In genomic region chr6:38531211-38531820, GRCm38 (mm10) we compare ENCODE assay signal across 8 mouse cellular contexts. TPM values are rescaled to one million over a fixed set of nuclear protein-coding genes. Genes with fewer than 3 reads are reported as not detected.
A peak's percentile ranks its signal among the peaks of the same experiment; 100 is the strongest.
DNase-seq lines count a peak whose midpoint lies in the region; ATAC-seq and TF ChIP-seq lines count a peak whose summit lies in the region.
"Had no signal": no experiment of that assay in that cellular context is flagged by ENCODE, and none has a peak within 500 bp of the region (broad histone marks: within the 10 kb centered on the region; RNA-seq: fewer than 3 reads in every experiment).

No protein-coding gene starts in this region.

- peaks cover 9% of the 10 kb centered on the region; the same call in 1 of the 2 replicates for H3K79me2 ChIP-seq in MEL (ENCODE audit: control insufficient read depth, insufficient read depth, low read length, poor library complexity)

- peak; percentile 95 for TF ChIP-seq RAD21 in MEL (IDR thresholded peaks at IDR 0.05; ENCODE audit: low read depth, low read length)

- no peaks in the 10 kb centered on the region for H3K36me3 ChIP-seq in kidney, embryonic 16.5 days (ENCODE audit: insufficient read depth, low read length)
- peaks cover 0 to 12% of the 10 kb centered on the region in 2 experiments; a peak in 2 of 4 replicates for H3K36me3 ChIP-seq in MEL (ENCODE audit: control insufficient read depth in 1 of 2, insufficient read depth in 2 of 2, low read length in 2 of 2)
- no peaks in the 10 kb centered on the region for H3K36me3 ChIP-seq in limb, embryonic 14.5 days (ENCODE audit: control insufficient read depth, insufficient read depth, low read length)
- H3K36me3 ChIP-seq in forebrain, embryonic 15.5 days, result no peaks in the 10 kb centered on the region
- H3K36me3 ChIP-seq: lung, embryonic 15.5 days had no signal

- H3K4me1 ChIP-seq in kidney, embryonic 16.5 days (ENCODE audit: insufficient read depth, low read length), result peaks cover 11% of the 10 kb centered on the region
- H3K4me1 ChIP-seq in MEL (ENCODE audit: control insufficient read depth in 1 of 2, insufficient read depth in 2 of 2, low read length in 2 of 2), result peaks cover 3 to 6% of the 10 kb centered on the region in 2 experiments
- peaks cover 3% of the 10 kb centered on the region; the same call in 1 of the 2 replicates for H3K4me1 ChIP-seq in limb, embryonic 14.5 days (ENCODE audit: control insufficient read depth, insufficient read depth, low read length)
- H3K4me1 ChIP-seq in forebrain, embryonic 15.5 days, result peaks cover 19% of the 10 kb centered on the region

- no peaks in the 10 kb centered on the region for H3K27me3 ChIP-seq in kidney, embryonic 16.5 days (ENCODE audit: insufficient read depth, low read length)
- no peaks in the 10 kb centered on the region for H3K27me3 ChIP-seq in MEL (ENCODE audit: control insufficient read depth in 1 of 2, insufficient read depth in 2 of 2, low read length in 2 of 2)
- no peaks in the 10 kb centered on the region for H3K27me3 ChIP-seq in limb, embryonic 14.5 days (ENCODE audit: control insufficient read depth, insufficient read depth, low read length)
- H3K27me3 ChIP-seq in forebrain, embryonic 15.5 days, result no peaks in the 10 kb centered on the region
- H3K27me3 ChIP-seq: lung, embryonic 15.5 days had no signal

- DNase-seq in kidney, adult 8-10 months, result peak; percentile 33 to 37
- DNase-seq in MEL (ENCODE audit: low read depth, low spot score), result peak; percentile 88
- DNase-seq in c-Kit-positive CD71-positive TER-119-positive erythroid progenitor cells, embryonic 14.5 days (ENCODE audit: low spot score), result peak; percentile 47
- peak; percentile 3 for DNase-seq in limb, embryonic 14.5 days (ENCODE audit: low spot score)
- DNase-seq in thymus, postnatal 36 days, result peak; percentile 17 to 26

- no peak overlapping the region for H3K9ac ChIP-seq in kidney, embryonic 16.5 days (replicated peaks; ENCODE audit: low read length)
- peak overlapping the region; percentile 12; the same call in 1 of the 2 replicates for H3K9ac ChIP-seq in MEL (ENCODE audit: control insufficient read depth, low read depth, low read length, poor library complexity, severe bottlenecking)
- H3K9ac ChIP-seq in limb, embryonic 14.5 days (ENCODE audit: low read depth, low read length, severe bottlenecking), result no peak overlapping the region
- no peak overlapping the region for H3K9ac ChIP-seq in forebrain, embryonic 15.5 days (replicated peaks)
- H3K9ac ChIP-seq: lung, embryonic 15.5 days had no signal

- TF ChIP-seq EP300 in MEL (IDR thresholded peaks at IDR 0.05; ENCODE audit: low read depth in 1 of 2, low read length in 2 of 2), result no peak

- 46% methylated on average over 5 of the region's 5 CpGs for WGBS in kidney, embryonic 16.5 days
- 49% methylated on average over 5 of the region's 5 CpGs for WGBS in limb, embryonic 14.5 days
- 65% methylated on average over 5 of the region's 5 CpGs for WGBS in forebrain, embryonic 15.5 days

- H3K4me2 ChIP-seq in kidney, embryonic 16.5 days (replicated peaks; ENCODE audit: low read depth, low read length), result no peak overlapping the region
- H3K4me2 ChIP-seq in limb, embryonic 14.5 days (replicated peaks; ENCODE audit: low read depth, low read length, severe bottlenecking), result no peak overlapping the region
- no peak overlapping the region for H3K4me2 ChIP-seq in forebrain, embryonic 15.5 days (replicated peaks)
- H3K4me2 ChIP-seq: lung, embryonic 15.5 days had no signal

- no peak for ATAC-seq in kidney, embryonic 16.5 days (ENCODE audit: low FRiP score, low TSS enrichment)
- no peak for ATAC-seq in limb, embryonic 14.5 days (ENCODE audit: low FRiP score, low read depth)
- ATAC-seq in forebrain, embryonic 15.5 days (replicated peaks), result no peak

- no peak overlapping the region for H3K4me3 ChIP-seq in kidney, embryonic 16.5 days (ENCODE audit: low read length)
- H3K4me3 ChIP-seq in MEL (ENCODE audit: control insufficient read depth in 1 of 2, insufficient read depth in 1 of 2, low read depth in 2 of 2, low read length in 2 of 2), result no peak overlapping the region
- H3K4me3 ChIP-seq in limb, embryonic 14.5 days (replicated peaks; ENCODE audit: low read length), result no peak overlapping the region
- H3K4me3 ChIP-seq in forebrain, embryonic 15.5 days, result no peak overlapping the region
- H3K4me3 ChIP-seq: lung, embryonic 15.5 days had no signal

- TF ChIP-seq CTCF in MEL (IDR thresholded peaks at IDR 0.05 in 2 of 3, conservative IDR thresholded peaks at IDR 0.05 in 1 of 3; ENCODE audit: control insufficient read depth in 1 of 3, insufficient read depth in 1 of 3, low read depth in 2 of 3, low read length in 3 of 3, poor library complexity in 1 of 3, severe bottlenecking in 1 of 3), result peak; percentile 77 to 92 (median 80)

- no peak for TF ChIP-seq POLR2A in MEL (IDR thresholded peaks at IDR 0.05; ENCODE audit: control insufficient read depth in 1 of 2, insufficient read depth in 1 of 2, low read depth in 1 of 2, low read length in 2 of 2, poor library complexity in 1 of 2)
- TF ChIP-seq POLR2A in limb, embryonic 14.5 days (IDR thresholded peaks at IDR 0.05; ENCODE audit: borderline replicate concordance, extremely low read depth, insufficient read depth, insufficient read length), result no peak

- H3K27ac ChIP-seq in kidney, embryonic 16.5 days (ENCODE audit: low read length), result no peak overlapping the region
- H3K27ac ChIP-seq in MEL (ENCODE audit: control insufficient read depth, low read depth, low read length), result 0 out of 2 replicates have a peak overlapping the region, but pooled peaks have one; percentile 5
- H3K27ac ChIP-seq in limb, embryonic 14.5 days (replicated peaks; ENCODE audit: low read depth, low read length), result no peak overlapping the region
- H3K27ac ChIP-seq in forebrain, embryonic 15.5 days (replicated peaks), result no peak overlapping the region
- H3K27ac ChIP-seq: lung, embryonic 15.5 days had no signal

- H3K9me3 ChIP-seq in kidney, embryonic 16.5 days (ENCODE audit: low read length), result no peaks in the 10 kb centered on the region
- H3K9me3 ChIP-seq in MEL (replicated peaks; ENCODE audit: insufficient read depth, low read length), result no peaks in the 10 kb centered on the region
- H3K9me3 ChIP-seq in limb, embryonic 14.5 days (ENCODE audit: control insufficient read depth, low read length), result no peaks in the 10 kb centered on the region
- H3K9me3 ChIP-seq in forebrain, embryonic 15.5 days, result no peaks in the 10 kb centered on the region
- H3K9me3 ChIP-seq: lung, embryonic 15.5 days had no signal

TF ChIP-seq in MEL, 35 proteins besides CTCF, POLR2A, EP300 and RAD21 (continues in another document):
- TF ChIP-seq TAL1 (IDR thresholded peaks at IDR 0.05; ENCODE audit: low read length) (no peak), TCF12 (IDR thresholded peaks at IDR 0.05; ENCODE audit: low read depth, low read length) (no peak), MXI1 (IDR thresholded peaks at IDR 0.05; ENCODE audit: low read depth, low read length) (no peak), E2F4 (IDR thresholded peaks at IDR 0.05; ENCODE audit: borderline replicate concordance, low read depth, low read length) (no peak), BHLHE40 (IDR thresholded peaks at IDR 0.05; ENCODE audit: borderline replicate concordance, low read depth, low read length) (no peak), ELF1 (IDR thresholded peaks at IDR 0.05; ENCODE audit: low read depth, low read length) (0 out of 2 replicates have a peak, but pooled peaks have one; percentile 29), SMC3 (IDR thresholded peaks at IDR 0.05; ENCODE audit: low read depth, low read length) (peak; percentile 89), MEF2A (IDR thresholded peaks at IDR 0.05; ENCODE audit: extremely low read depth, insufficient replicate concordance, low read depth, low read length, poor library complexity, severe bottlenecking) (no peak), ZNF384 (IDR thresholded peaks at IDR 0.05; ENCODE audit: low read depth, low read length) (peak; percentile 40; the same call in 1 of the 2 replicates), HCFC1 (IDR thresholded peaks at IDR 0.05; ENCODE audit: low read depth, low read length) (peak; percentile 64), NRF1 (IDR thresholded peaks at IDR 0.05; ENCODE audit: insufficient read depth, low read depth, low read length, poor library complexity, severe bottlenecking) (no peak), RCOR1 (IDR thresholded peaks at IDR 0.05; ENCODE audit: low read depth, low read length) (no peak), JUND (IDR thresholded peaks at IDR 0.05; ENCODE audit: low read depth, low read length) (no peak), POLR2AphosphoS5 (IDR thresholded peaks at IDR 0.05; ENCODE audit: borderline replicate concordance, low read depth, low read length) (no peak), MAX (IDR thresholded peaks at IDR 0.05; ENCODE audit: low read length) (no peak), POLR2AphosphoS2 (IDR thresholded peaks at IDR 0.05; ENCODE audit: low read length) (no peak), MAFK (IDR thresholded peaks at IDR 0.05; ENCODE audit: borderline replicate concordance, low read depth, low read length) (no peak), MAZ (IDR thresholded peaks at IDR 0.05; ENCODE audit: low read depth, low read length) (no peak), ZMIZ1 (IDR thresholded peaks at IDR 0.05; ENCODE audit: low read depth, low read length) (no peak), UBTF (IDR thresholded peaks at IDR 0.05; ENCODE audit: borderline replicate concordance, insufficient read depth, low read depth, low read length) (no peak), CHD2 (IDR thresholded peaks at IDR 0.05; ENCODE audit: low read length) (no peak), ZKSCAN1 (IDR thresholded peaks at IDR 0.05; ENCODE audit: low read depth, low read length) (no peak)

RNA-seq across cellular contexts. Expression of gene Fmc1, which starts 2.0 kb away (rescaled TPM):
- 156 and 164 TPM in 2 replicates for polyA plus RNA-seq in kidney, embryonic 16.5 days (2015; fragmentation: Nextera tagmentation; extraction: Ambion mirVana)
- total RNA-seq in MEL (2012; rRNA removed), result 124 and 148 TPM in 2 replicates
- polyA plus RNA-seq in MEL (2012; ENCODE audit: insufficient read depth in 1 of 2, insufficient read length in 2 of 2, low read depth in 1 of 2, low replicate concordance in 2 of 2, missing spikeins in 1 of 2), result 10 to 100 TPM in 1 of 2 experiments, not detected in 1; 86.1 TPM
- polyA plus RNA-seq in limb, embryonic 14.5 days (2012; rRNA removed), result 78.3 and 87.5 TPM in 2 replicates
- 92.0 and 102 TPM in 2 replicates for polyA plus RNA-seq in limb, embryonic 14.5 days (2014; fragmentation: Nextera tagmentation; extraction: Ambion mirVana)
- 152 and 161 TPM in 2 replicates for polyA plus RNA-seq in forebrain, embryonic 15.5 days (2015; fragmentation: Nextera tagmentation; extraction: Ambion mirVana)

RNA-seq across cellular contexts. Expression of gene Luc7l2, which starts 19.8 kb away (rescaled TPM):
- 28.6 and 39.6 TPM in 2 replicates for polyA plus RNA-seq in kidney, embryonic 16.5 days (2015; fragmentation: Nextera tagmentation; extraction: Ambion mirVana)
- 51.8 and 54.8 TPM in 2 replicates for total RNA-seq in MEL (2012; rRNA removed)
- polyA plus RNA-seq in MEL (2012; ENCODE audit: insufficient read depth in 1 of 2, insufficient read length in 2 of 2, low read depth in 1 of 2, low replicate concordance in 2 of 2, missing spikeins in 1 of 2), result 100 to 1,000 TPM; 118 to 129 TPM
- 160 and 214 TPM in 2 replicates for polyA plus RNA-seq in limb, embryonic 14.5 days (2012; rRNA removed)
- 60.9 and 64.9 TPM in 2 replicates for polyA plus RNA-seq in limb, embryonic 14.5 days (2014; fragmentation: Nextera tagmentation; extraction: Ambion mirVana)
- polyA plus RNA-seq in forebrain, embryonic 15.5 days (2015; fragmentation: Nextera tagmentation; extraction: Ambion mirVana), result 40.0 and 41.5 TPM in 2 replicates

Comparison
In these comparisons a context has a peak if more than half of its experiments do, and no peak if none do; other contexts are left out.
1. DNase-seq: peak in every context shown above with its lines; median percentile 88 in MEL; 47 in c-Kit-positive CD71-positive TER-119-positive erythroid progenitor cells, embryonic 14.5 days; 35 in kidney, adult 8-10 months; 22 in thymus, postnatal 36 days; 3 in limb, embryonic 14.5 days.